Mouse (Mus musculus) induced T-regulatory cell, adult 2 months (primary cell): Measurements from ENCODE around the gene Cyp4b1.
"Not testable (repeated sequence)": the region's sequence is repeated elsewhere in the genome, so short reads cannot be mapped to it uniquely, and the experiment has no call there.

Experiments
- DNase-seq: peaks from one replicate; pipeline ENCODE4 v3.0.0-alpha.2; 2012; ENCODE audit warnings: low read depth

Cyp4b1 gene

DNA sequence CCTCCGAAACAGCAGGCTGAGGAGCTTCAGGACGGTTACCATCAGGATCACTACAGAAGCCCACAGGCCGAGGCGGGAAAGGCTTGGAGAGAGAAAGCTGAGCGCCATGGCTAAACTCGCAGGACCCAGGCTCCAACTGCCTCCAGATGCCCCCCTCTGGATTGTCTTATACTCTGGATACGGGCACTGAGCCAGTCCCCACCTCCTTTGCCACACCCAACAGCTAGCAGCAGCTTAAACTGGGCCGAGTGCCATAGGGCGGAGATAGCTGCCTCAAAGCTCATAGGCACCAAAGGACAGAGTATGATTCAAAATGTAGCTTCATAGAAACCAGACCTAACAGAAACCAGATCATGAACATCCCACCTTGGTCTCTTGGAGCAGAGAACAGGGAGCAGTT lies at the start of gene Cyp4b1:
Cyp4b1 (minus strand) TSS at position 144 of the 400 bp plus-strand sequence.
- DNase-seq: no peak

DNA sequence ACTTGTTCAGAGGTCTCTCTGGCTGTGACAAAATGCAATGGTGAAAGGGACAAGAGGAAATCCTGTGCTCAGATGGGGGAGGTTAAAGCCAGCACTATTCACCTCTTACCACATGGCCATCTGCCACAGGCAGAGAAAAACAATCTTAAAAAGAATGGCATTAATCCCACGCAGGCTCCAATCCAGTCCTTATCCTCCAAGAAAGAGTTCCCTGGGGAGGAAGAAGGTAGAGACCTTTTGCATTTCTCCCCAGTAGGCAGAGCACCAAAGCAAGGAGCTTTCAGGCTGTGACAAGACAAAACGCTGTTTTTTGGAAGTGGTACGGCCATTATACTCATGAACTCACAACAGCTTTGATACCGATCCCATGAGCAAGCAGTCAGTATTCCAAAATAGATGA lies 38.8 kb upstream of the Cyp4b1 start:
- DNase-seq: no peak

DNA sequence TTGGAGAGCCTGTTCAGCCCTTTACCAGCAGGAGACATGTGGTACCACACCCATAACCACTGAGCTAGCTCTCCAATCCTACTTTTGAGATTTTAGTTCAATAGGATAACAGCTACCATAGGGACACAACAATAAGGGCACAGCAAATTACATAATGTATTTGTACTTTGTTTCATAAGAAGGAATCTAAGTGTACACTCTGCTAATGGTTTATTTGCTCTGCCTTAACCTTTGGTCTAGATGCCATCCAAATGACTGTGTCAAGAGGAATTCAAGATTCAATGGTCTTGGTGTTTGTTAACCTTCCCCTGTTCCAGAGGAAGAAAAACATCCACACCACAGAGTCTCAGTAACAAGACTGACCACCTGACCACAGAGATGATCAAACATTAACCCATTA lies 11.7 kb upstream of the Cyp4b1 start:
- no peak for DNase-seq

GRCm38 (mm10) chr4:115657867-115658249 lies 10.3 kb upstream of the Cyp4b1 start:
- no peak for DNase-seq

GRCm38 (mm10) chr4:115657104-115657866 lies 9.8 kb upstream of the Cyp4b1 start:
- DNase-seq: no peak

- DNase-seq: not testable (repeated sequence)
Measured at GRCm38 (mm10) chr4:115656535-115656922, 9.0 kb upstream of the Cyp4b1 start.

DNA sequence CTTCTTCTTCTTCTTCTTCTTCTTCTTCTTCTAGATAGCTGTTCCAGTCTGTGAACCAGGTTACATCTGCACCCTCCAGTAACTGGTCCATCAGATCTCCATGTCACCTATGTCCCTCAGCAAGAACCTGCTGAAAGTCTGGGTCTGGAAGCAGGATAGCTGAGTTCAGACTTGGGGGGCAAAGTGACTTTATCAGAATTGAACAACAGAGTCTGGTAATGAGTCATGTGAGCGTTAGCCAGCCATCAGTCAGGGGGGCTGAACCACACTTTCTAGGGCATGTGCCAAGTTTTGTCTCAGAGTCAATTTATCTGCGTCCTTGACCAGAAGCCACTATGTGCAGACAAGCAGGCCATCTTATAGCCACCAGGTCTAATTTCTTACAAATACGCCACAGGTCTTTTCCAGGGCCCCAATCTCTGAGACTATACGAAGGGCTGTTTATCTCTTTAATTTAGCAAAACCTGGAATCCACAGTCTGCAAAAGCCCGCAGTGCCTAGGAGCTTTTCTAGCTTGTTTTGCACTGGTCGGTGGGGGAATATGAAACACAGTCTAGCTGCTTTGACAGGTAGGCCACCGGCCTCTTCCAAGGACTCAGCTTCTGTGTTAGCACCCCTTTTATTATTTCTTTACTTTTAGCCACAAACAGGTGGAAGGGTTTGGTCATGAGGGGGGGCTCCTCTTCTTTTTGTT lies 8.5 kb upstream of the Cyp4b1 start:
- DNase-seq: not testable (repeated sequence)

DNA sequence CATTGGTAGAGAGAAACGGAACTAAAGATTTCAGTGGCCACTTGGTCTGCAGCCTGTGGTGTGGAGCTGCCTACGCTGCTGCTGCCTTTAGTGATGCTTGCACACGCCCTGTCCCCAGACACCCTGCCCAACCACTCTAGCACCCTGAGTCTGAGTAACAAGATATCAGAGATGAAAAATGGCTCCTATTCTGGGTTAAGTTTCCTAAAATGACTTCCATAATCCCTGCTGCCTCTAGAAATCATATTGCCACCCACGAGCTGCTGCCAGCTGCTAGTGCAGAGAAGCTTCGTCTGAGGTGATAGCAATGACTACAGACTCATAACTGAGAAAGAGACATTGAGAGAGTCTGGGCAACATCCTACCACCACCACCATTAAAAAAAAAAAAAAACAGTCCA lies 3.3 kb upstream of the Cyp4b1 start:
- DNase-seq: no peak

- no peak for DNase-seq
Measured at GRCm38 (mm10) chr4:115649344-115649743, 1.8 kb upstream of the Cyp4b1 start.

DNA sequence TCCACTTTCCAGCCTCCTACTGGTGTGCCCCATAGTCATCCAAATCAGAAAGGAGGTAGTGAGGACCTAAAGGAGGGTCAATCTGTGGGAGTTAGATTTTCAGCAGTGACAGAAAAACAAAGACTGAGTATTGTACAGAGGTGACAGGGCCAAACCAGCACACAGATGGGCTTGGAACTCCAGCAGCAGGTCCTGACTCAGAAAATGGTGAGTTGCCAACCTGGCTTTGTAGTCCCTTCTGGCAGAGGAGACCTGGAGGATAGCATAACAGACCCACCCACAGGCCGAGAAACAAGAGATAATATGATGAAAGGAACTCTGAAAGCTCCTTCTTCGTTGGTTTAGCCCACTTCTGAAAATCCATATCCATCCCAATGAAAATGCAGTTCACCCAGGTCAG lies 1.2 kb upstream of the Cyp4b1 start:
- no peak for DNase-seq

DNA sequence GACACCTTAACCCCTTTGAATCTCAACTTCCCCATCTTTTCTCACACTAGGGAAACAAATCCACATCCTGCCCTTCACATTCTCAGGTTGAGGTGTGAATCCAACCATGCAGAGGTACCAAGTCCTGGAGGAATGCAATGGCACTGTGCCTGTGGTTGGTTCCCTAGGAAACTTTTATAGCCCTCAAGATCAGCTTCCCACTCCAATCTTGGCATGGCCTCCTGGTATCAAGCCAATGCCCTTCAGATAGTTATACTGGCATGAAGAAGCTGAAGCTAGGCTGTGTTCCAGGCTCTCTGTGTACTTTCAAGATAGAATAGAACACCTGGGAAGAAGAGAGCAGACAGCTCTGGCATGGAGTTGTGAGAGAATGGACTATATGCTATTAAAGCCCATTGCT lies 2.2 kb downstream of the Cyp4b1 start:
- DNase-seq: no peak

DNA sequence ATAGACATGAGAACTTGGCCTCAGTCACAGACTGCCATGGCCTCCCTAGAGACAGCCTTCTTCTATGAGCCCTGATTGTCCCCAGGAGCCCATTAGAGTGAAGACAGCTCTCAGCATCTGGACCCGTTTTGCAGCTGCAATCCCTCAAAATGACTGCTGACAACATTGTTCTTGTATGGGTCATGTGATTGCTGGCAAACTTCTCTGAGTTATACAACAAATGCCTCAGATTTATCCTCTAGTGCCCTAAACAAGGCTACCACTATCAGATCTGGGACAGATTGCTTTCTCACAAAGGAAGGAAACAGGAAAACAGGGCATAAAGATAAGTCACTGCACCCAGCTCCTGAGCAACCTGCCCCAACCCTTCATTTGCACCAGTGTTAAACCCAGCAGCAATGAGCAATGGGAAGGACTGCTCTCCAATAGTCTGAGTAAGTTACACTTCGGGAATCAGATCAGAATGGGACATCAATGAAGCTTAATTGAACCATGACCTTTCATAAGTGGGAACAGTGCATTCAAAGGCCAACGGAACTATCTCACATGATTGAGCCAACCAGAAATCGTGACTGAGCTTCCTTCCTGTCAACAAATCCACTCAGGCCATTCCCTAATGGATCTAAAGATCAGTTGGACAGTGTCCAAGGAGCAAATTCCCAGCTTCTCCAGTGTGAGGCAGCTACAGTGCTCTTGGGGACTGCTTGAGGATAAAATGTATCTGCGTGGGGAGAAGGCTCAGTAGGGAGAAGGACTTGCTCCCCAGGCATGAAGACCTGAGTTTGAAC lies 4.4 kb downstream of the Cyp4b1 start:
- DNase-seq: no peak

DNA sequence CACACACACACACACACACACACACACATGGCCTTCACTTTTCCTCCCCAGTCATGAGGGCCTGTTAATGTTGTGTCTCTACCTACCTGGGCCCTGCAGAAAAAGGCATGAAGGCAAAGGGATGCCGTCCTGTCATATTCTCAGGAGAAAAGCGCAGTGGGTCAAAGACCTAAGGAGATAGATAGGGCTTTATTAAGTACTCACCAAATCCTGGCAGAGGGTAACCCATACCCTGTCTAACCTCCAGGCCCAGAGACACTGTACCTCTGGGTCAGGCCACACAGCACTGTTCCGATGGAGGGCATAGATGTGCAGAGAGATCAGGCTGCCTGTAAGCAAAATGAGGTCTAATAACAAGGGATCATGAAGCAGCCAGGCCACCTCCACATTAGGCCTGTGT lies 22.0 kb downstream of the Cyp4b1 start:
- not testable (repeated sequence) for DNase-seq

DNA sequence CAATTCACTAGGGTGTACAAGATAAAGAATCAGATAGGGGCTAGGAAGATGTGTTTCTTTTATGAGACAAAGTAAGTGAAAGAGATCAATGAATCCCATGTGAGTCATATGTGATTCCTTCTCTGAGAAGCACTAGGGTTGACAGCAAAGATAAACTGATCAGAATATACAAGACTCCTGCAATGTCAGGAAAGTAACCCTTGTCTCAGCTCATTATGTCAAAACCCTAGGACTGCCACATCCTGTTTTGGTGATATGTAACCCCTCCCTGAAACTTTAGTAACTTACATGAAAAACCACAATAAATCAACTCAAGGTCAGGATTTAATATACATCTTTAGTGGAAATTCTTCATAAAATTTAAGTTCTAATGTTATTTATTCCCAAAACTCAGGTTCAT lies 33.5 kb downstream of the Cyp4b1 start:
- peak; percentile 26 for DNase-seq

- not testable (repeated sequence) for DNase-seq
Measured at GRCm38 (mm10) chr4:115600611-115601010, 46.9 kb downstream of the Cyp4b1 start, which contains the start of gene Cyp4a32. Gene Cyp4a32, plus strand, starts transcription at chr4:115600969.

GRCm38 (mm10) chr4:115596824-115597336 lies 50.6 kb downstream of the Cyp4b1 start:
- no peak for DNase-seq

- DNase-seq: no peak
Measured at GRCm38 (mm10) chr4:115596357-115596756, 51.2 kb downstream of the Cyp4b1 start.

- no peak for DNase-seq
Measured at GRCm38 (mm10) chr4:115583036-115583435, 64.5 kb downstream of the Cyp4b1 start.

DNA sequence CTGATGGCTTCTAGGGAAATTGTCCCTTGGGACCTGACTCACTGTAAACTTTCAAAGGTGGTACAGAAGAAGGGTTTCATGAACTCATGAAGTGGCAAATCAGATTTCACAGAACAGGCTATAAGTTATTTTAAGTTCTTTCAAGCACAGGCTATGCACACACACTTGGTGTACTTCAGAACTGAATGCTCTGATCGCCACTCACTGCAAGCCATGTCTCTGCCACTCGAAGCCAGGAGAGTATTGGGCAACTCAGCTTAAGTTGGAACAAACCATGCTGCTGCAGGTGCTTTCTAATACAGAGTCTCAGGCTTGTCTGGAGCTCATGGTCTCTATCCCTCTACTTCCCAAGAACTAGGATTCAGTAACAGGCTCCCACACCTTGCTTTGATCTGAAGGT lies 71.7 kb downstream of the Cyp4b1 start:
- no peak for DNase-seq

GRCm38 (mm10) chr4:115575255-115575654 lies 72.3 kb downstream of the Cyp4b1 start:
- no peak for DNase-seq
